In genomic region chr7:68264531-68264930, GRCm38 (mm10) we compare ENCODE assay signal across 9 mouse cellular contexts. TPM values are rescaled to one million over a fixed set of nuclear protein-coding genes. Genes with fewer than 3 reads are reported as not detected.
A peak's percentile ranks its signal among the peaks of the same experiment; 100 is the strongest.
DNase-seq lines count a peak whose midpoint lies in the region; ATAC-seq lines count a peak whose summit lies in the region.
"Had no signal": no experiment of that assay in that cellular context is flagged by ENCODE, and none has a peak within 500 bp of the region (broad histone marks: within the 10 kb centered on the region; RNA-seq: fewer than 3 reads in every experiment).

No protein-coding gene starts in this region.

- H3K4me1 ChIP-seq in forebrain, embryonic 16.5 days (replicated peaks; ENCODE audit: control insufficient read depth, insufficient read depth, low read length): peaks cover 14% of the 10 kb centered on the region
- peaks cover 17% of the 10 kb centered on the region for H3K4me1 ChIP-seq in hindbrain, embryonic 15.5 days (replicated peaks)
- peaks cover 14% of the 10 kb centered on the region for H3K4me1 ChIP-seq in lung, embryonic 16.5 days (replicated peaks; ENCODE audit: control insufficient read depth, insufficient read depth, low read length)

- peak; percentile 80 for ATAC-seq in forebrain, embryonic 16.5 days
- ATAC-seq in hindbrain, embryonic 15.5 days (ENCODE audit: low FRiP score, low read depth): no peak
- peak; percentile 25; the same call in 1 of the 2 replicates for ATAC-seq in lung, embryonic 16.5 days (ENCODE audit: low read depth)
- no peak for ATAC-seq in granulocyte monocyte progenitor cell, adult 5-6 weeks (replicated peaks; ENCODE audit: poor library complexity, severe bottlenecking)

- no peak overlapping the region for H3K9ac ChIP-seq in forebrain, embryonic 16.5 days (replicated peaks; ENCODE audit: low read depth, low read length)
- H3K9ac ChIP-seq in hindbrain, embryonic 15.5 days: no peak overlapping the region
- peak overlapping the region; percentile 13; the same call in 1 of the 2 replicates for H3K9ac ChIP-seq in lung, embryonic 16.5 days (ENCODE audit: low read length)

- DNase-seq in heart, adult 11 months: peak; percentile 94
- DNase-seq in heart, adult 8-10 months (ENCODE audit: low spot score): no peak
- peak; percentile 71 for DNase-seq in layer of hippocampus, postnatal 10 days (ENCODE audit: low spot score in 2 of 2)
- peak; percentile 19 for DNase-seq in ovary, postnatal 14 days (ENCODE audit: low spot score)

- H3K9me3 ChIP-seq in forebrain, embryonic 16.5 days (ENCODE audit: control insufficient read depth, low read length): no peaks in the 10 kb centered on the region
- no peaks in the 10 kb centered on the region for H3K9me3 ChIP-seq in hindbrain, embryonic 15.5 days
- H3K9me3 ChIP-seq in lung, embryonic 16.5 days (ENCODE audit: control insufficient read depth, low read length): 0 out of 2 replicates have a peak, but pooled peaks cover 3% of the 10 kb centered on the region

- no peaks in the 10 kb centered on the region for H3K27me3 ChIP-seq in forebrain, embryonic 16.5 days (replicated peaks; ENCODE audit: control insufficient read depth, insufficient read depth, low read length)
- 0 out of 2 replicates have a peak, but pooled peaks cover 7% of the 10 kb centered on the region for H3K27me3 ChIP-seq in hindbrain, embryonic 15.5 days
- no peaks in the 10 kb centered on the region for H3K27me3 ChIP-seq in lung, embryonic 16.5 days (ENCODE audit: control insufficient read depth, insufficient read depth, low read depth, low read length)

- peak overlapping the region; percentile 59 for H3K4me2 ChIP-seq in forebrain, embryonic 16.5 days (ENCODE audit: low read length)
- peak overlapping the region; percentile 65 for H3K4me2 ChIP-seq in hindbrain, embryonic 15.5 days
- H3K4me2 ChIP-seq in lung, embryonic 16.5 days (ENCODE audit: low read depth, low read length): peak overlapping the region; percentile 55

- H3K4me3 ChIP-seq in forebrain, embryonic 16.5 days (replicated peaks; ENCODE audit: low read length): peak overlapping the region; percentile 25
- H3K4me3 ChIP-seq in hindbrain, embryonic 15.5 days: peak overlapping the region; percentile 32
- H3K4me3 ChIP-seq in lung, embryonic 16.5 days (ENCODE audit: low read length): peak overlapping the region; percentile 38

- no peaks in the 10 kb centered on the region for H3K36me3 ChIP-seq in forebrain, embryonic 16.5 days (ENCODE audit: control insufficient read depth, insufficient read depth)
- no peaks in the 10 kb centered on the region for H3K36me3 ChIP-seq in hindbrain, embryonic 15.5 days
- H3K36me3 ChIP-seq in lung, embryonic 16.5 days (ENCODE audit: control insufficient read depth, insufficient read depth, low read length): no peaks in the 10 kb centered on the region

- WGBS in forebrain, embryonic 16.5 days: 11% methylated on average over 14 of the region's 14 CpGs
- WGBS in hindbrain, embryonic 15.5 days: 11% methylated on average over 14 of the region's 14 CpGs
- whole genome bisulfite sequencing in lung, embryonic 16.5 days: 5% methylated on average over 14 of the region's 14 CpGs

- no peak overlapping the region for H3K27ac ChIP-seq in forebrain, embryonic 16.5 days (ENCODE audit: low read length)
- H3K27ac ChIP-seq in hindbrain, embryonic 15.5 days (replicated peaks): no peak overlapping the region
- no peak overlapping the region for H3K27ac ChIP-seq in lung, embryonic 16.5 days (ENCODE audit: low read length)

RNA-seq across cellular contexts. Expression of gene Pgpep1l, which starts 0.5 kb away (rescaled TPM):
- total RNA-seq in heart, adult 8-10 months (2022): under 1 TPM in 1 of 4 experiments, not detected in 3; 0.41 TPM
- polyA plus RNA-seq in forebrain, embryonic 16.5 days (2015; fragmentation: Nextera tagmentation; extraction: Ambion mirVana): not detected in 2 replicates
- polyA plus RNA-seq in hindbrain, embryonic 15.5 days (2015; fragmentation: Nextera tagmentation; extraction: Ambion mirVana): not detected in 2 replicates
- 1 to 10 TPM in 1 of 2 experiments, under 1 TPM in 1; 0.60 to 1.7 TPM for total RNA-seq in layer of hippocampus, postnatal 10 days (2021)
- polyA plus RNA-seq in lung, embryonic 16.5 days (2015; fragmentation: Nextera tagmentation; extraction: Ambion mirVana): not detected in 2 replicates
- not detected in 2 replicates for total RNA-seq in granulocyte monocyte progenitor cell, adult 5-6 weeks (2014; fragmentation: Nextera tagmentation)
- not detected in 2 replicates for total RNA-seq in granulocyte monocyte progenitor cell, adult 5-6 weeks (2017)
- total RNA-seq: hematopoietic stem cell, adult 5-6 weeks had no signal

RNA-seq across cellular contexts. Expression of gene Fam169b, which starts 9.1 kb away (rescaled TPM):
- total RNA-seq in heart, adult 8-10 months (2022): under 1 TPM in 3 of 4 experiments, not detected in 1; 0.09 to 0.22 (median 0.14) TPM
- 0.20 TPM in 1 of 2 replicates, not detected in the other for polyA plus RNA-seq in forebrain, embryonic 16.5 days (2015; fragmentation: Nextera tagmentation; extraction: Ambion mirVana)
- 0.12 TPM in 2 replicates for polyA plus RNA-seq in hindbrain, embryonic 15.5 days (2015; fragmentation: Nextera tagmentation; extraction: Ambion mirVana)
- total RNA-seq in layer of hippocampus, postnatal 10 days (2021): under 1 TPM; 0.27 to 0.89 TPM
- 1.8 and 4.6 TPM in 2 replicates for polyA plus RNA-seq in lung, embryonic 16.5 days (2015; fragmentation: Nextera tagmentation; extraction: Ambion mirVana)
- 0.30 TPM in 1 of 2 replicates, not detected in the other for total RNA-seq in granulocyte monocyte progenitor cell, adult 5-6 weeks (2014; fragmentation: Nextera tagmentation)
- total RNA-seq in granulocyte monocyte progenitor cell, adult 5-6 weeks (2017): 0.13 and 0.41 TPM in 2 replicates

Comparison
In these comparisons a context has a peak if more than half of its experiments do, and no peak if none do; other contexts are left out.
1. ATAC-seq: peak in forebrain, embryonic 16.5 days (single experiment) and lung, embryonic 16.5 days (single experiment); none in hindbrain, embryonic 15.5 days (single experiment) and granulocyte monocyte progenitor cell, adult 5-6 weeks (single experiment).
2. Peak in every context shown above with its lines, with median percentiles within 50 percentile points of each other: H3K4me2 ChIP-seq and H3K4me3 ChIP-seq.